Mouse (Mus musculus) 3T3-L1 (cell line): ENCODE results near the gene Slc25a30.
"Not testable (repeated sequence)": the region's sequence is repeated elsewhere in the genome, so short reads cannot be mapped to it uniquely, and the experiment has no call there.

Experiments used
- DNase-seq: peaks from one replicate; pipeline ENCODE4 v3.0.0-alpha.2; 2015; ENCODE audit warnings: low read depth, low spot score

Gene Slc25a30

GRCm38 (mm10) chr14:75793110-75793509 lies 6.3 kb upstream of the Slc25a30 start:
- DNase-seq, result no peak

DNA sequence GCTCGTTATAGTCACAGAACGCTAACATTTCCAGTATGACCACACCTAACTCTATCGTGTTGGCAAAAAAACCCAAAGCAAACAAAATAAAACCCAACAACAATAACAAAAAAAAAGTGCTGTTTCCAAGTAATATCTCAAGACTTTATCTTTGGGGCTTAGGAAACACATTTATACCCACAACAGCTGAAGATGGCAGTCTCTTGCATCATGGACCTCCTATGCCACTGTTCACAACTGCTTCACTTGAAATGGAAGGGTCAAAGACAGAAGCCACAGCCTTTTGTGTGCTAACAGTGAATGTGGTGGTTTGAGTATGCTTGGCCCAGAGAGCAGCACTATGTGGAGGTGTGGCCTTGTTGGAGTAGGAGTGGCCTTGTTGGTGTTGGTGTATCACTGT lies 4.5 kb upstream of the Slc25a30 start:
- DNase-seq, result no peak

GRCm38 (mm10) chr14:75790411-75790996 lies 3.7 kb upstream of the Slc25a30 start:
- peak; percentile 75 for DNase-seq

GRCm38 (mm10) chr14:75789291-75789690 lies 2.5 kb upstream of the Slc25a30 start:
- no peak for DNase-seq

- DNase-seq, result no peak
Measured at GRCm38 (mm10) chr14:75787794-75788175, 948 bp upstream of the Slc25a30 start.

GRCm38 (mm10) chr14:75786424-75786867 lies 391 bp downstream of the Slc25a30 start:
- peak; percentile 65 for DNase-seq

- DNase-seq, result no peak
Measured at GRCm38 (mm10) chr14:75779913-75780312, 6.9 kb downstream of the Slc25a30 start.

- no peak for DNase-seq
Measured at GRCm38 (mm10) chr14:75776637-75777036, 10.2 kb downstream of the Slc25a30 start.

DNA sequence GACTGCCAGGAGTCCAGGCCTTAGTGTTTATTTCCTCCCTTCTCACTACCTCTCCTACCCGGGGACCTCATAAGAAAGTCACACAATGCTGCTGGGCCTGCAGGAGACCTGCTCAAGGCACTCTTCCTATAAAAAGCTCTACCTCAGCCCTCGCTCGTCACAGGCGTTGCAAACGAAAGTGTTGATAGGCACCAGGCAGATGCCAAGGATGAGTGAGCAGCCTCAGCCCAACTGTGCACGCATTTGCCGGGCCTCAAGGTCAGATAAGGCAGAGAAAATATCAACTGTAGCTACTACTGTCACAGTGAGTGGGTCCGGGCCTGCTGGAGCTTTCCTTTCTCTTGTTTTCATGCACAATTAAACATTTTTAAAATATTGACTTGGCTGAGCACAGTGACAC lies 13.4 kb downstream of the Slc25a30 start:
- DNase-seq, result no peak

GRCm38 (mm10) chr14:75772407-75772806 lies 14.4 kb downstream of the Slc25a30 start:
- not testable (repeated sequence) for DNase-seq

DNA sequence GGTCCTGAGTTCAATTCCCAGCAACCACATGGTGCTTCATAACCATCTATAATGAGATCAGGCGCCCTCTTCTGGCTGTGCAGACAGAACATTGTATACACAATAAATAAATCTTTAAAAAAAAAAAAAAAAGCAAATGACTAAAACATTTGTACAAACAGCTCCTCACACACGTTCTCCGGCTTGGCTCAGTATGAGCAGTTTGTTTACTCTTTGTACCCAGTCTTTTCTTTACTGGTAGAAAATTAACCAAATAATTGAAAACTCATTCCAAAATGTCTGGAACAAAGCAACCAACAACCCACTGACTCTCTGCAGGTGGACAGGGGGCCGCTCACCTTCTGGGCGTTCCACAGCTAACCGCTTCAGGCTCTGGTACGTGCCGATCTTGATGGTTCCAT lies 15.7 kb downstream of the Slc25a30 start:
- DNase-seq, result peak; percentile 57

DNA sequence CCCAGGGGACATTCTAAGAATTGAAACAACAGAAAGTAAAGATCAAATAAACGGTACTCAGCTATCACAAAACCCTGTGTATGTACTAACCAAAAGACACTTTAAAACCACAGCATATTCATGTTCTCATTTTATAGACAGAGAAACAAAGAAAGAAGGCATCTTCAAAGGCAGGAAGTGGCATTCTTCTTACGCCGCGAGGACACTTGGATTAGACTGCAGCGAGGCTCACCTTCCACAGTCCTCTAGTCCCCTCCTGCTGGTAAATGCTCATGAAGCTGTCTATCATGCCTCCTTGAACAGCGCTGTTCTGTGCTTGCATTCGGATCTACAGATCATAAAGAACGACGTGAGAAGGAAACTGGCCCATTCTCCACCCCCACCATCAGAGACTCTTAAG lies 17.5 kb downstream of the Slc25a30 start:
- DNase-seq, result no peak

DNA sequence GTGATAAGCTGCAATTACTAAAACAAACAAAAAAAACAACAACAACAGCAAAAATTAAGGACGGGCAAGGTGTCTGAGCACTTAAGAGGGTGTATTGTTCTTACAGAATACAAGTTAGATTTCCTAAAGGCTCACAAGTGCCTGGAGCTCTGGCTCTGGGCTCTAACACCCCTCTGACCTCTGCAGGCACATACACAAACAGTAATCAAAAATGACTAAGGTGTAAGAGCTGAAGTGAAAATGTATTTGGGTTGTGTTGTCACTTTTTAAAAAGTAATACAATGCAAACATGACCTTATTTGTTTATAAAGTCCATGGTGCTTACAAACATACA lies 18.6 kb downstream of the Slc25a30 start:
- DNase-seq, result no peak

GRCm38 (mm10) chr14:75767492-75768274 lies 19.2 kb downstream of the Slc25a30 start:
- DNase-seq, result peak; percentile 84

- peak; percentile 81 for DNase-seq
Measured at GRCm38 (mm10) chr14:75761028-75761805, 25.6 kb downstream of the Slc25a30 start.

GRCm38 (mm10) chr14:75758401-75758800 lies 28.4 kb downstream of the Slc25a30 start:
- no peak for DNase-seq

- DNase-seq, result no peak
Measured at GRCm38 (mm10) chr14:75757821-75758220, 29.0 kb downstream of the Slc25a30 start.

- DNase-seq, result peak; percentile 84
Measured at GRCm38 (mm10) chr14:75756971-75757370, 29.9 kb downstream of the Slc25a30 start.

GRCm38 (mm10) chr14:75753991-75754817 lies 32.6 kb downstream of the Slc25a30 start, which contains the start of gene Cog3:
TSS of gene Cog3 (minus strand) at chr14:75754517.
- DNase-seq, result peak; percentile 92

DNA sequence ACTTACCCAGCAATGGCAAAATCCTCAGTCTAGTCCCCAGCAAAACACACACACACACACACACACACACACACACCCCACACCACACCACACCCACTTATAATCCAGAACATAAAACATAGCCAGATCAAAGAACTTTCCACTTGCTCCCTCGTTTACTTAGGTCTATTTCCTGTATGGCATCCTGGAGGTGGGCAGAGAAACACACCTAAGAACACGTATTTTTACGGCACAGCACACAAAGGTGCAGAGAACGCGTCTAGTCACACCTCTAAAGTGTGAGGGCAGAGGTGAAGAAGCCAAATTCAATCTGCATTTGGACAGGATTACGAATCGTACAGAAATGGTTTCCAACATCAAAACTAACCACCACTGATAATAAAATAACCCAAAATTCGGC lies 33.6 kb downstream of the Slc25a30 start:
- no peak for DNase-seq

GRCm38 (mm10) chr14:75751040-75751439 lies 35.8 kb downstream of the Slc25a30 start:
- DNase-seq, result no peak

DNA sequence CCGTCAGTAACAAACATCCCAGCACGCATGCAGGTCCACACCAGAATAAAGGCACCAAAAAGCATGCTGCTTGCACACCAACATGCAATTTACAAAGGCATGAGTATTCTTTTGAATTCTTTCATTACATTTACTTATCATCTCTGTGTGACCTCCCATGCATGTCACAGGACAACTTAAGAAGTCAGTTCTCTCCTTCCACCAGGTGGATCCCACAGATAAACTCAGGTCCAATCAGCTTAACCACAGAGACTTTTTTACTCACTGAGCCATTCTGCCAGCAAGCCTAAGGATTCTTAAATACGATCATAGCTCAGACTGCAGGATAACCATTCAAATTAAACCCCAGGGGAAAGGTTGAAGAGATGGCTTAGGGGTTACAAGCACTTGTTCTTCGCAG lies 37.7 kb downstream of the Slc25a30 start:
- no peak for DNase-seq
